8 mouse cellular contexts compared by ENCODE assay signal in genomic region chr5:30815120-30815465, GRCm38 (mm10). TPM values are rescaled to one million over a fixed set of nuclear protein-coding genes. Genes with fewer than 3 reads are reported as not detected.
DNase-seq lines count a peak whose midpoint lies in the region; ATAC-seq and TF ChIP-seq lines count a peak whose summit lies in the region.

No protein-coding gene starts in this region.

- DNase-seq in heart, adult 8-10 months (ENCODE audit: low spot score), result no peak
- DNase-seq in G1E (ENCODE audit: low spot score), result no peak
- DNase-seq in liver, postnatal 0 days, result no peak
- DNase-seq in spleen, postnatal 10 days (ENCODE audit: low spot score in 2 of 2), result no peak
- no peak for DNase-seq in embryo, embryonic 11 days

- peak overlapping the region; percentile 87 for H3K4me3 ChIP-seq in heart, embryonic 13.5 days
- peak overlapping the region; percentile 38; the same call in 1 of the 2 replicates for H3K4me3 ChIP-seq in G1E (ENCODE audit: low read depth, low read length)
- peak overlapping the region; percentile 83 for H3K4me3 ChIP-seq in forebrain, embryonic 13.5 days
- H3K4me3 ChIP-seq in liver, postnatal 0 days (ENCODE audit: low read depth, low read length), result peak overlapping the region; percentile 72

- ATAC-seq in heart, embryonic 13.5 days (ENCODE audit: extremely low read depth, insufficient number of reproducible peaks, low FRiP score, low TSS enrichment), result no peak
- no peak for ATAC-seq in G1E (ENCODE audit: extremely low read depth, insufficient number of reproducible peaks, low FRiP score, poor library complexity, severe bottlenecking)
- 0 out of 2 replicates have a peak, but pooled peaks have one; percentile 1 for ATAC-seq in forebrain, embryonic 13.5 days
- ATAC-seq in liver, postnatal 0 days, result no peak; the same call in 1 of the 2 replicates
- ATAC-seq in megakaryocyte progenitor cell, adult 5-6 weeks (replicated peaks; ENCODE audit: poor library complexity), result no peak

- 4% methylated on average over 6 of the region's 7 CpGs for WGBS in heart, embryonic 13.5 days
- 0% methylated on average over 7 of the region's 7 CpGs for WGBS in forebrain, embryonic 13.5 days
- 16% methylated on average over 7 of the region's 7 CpGs for WGBS in liver, postnatal 0 days (ENCODE audit: insufficient replicate concordance)

- peak overlapping the region; percentile 85 for H3K4me2 ChIP-seq in heart, embryonic 13.5 days
- H3K4me2 ChIP-seq in forebrain, embryonic 13.5 days, result peak overlapping the region; percentile 91
- H3K4me2 ChIP-seq in liver, postnatal 0 days (ENCODE audit: low read depth, low read length), result peak overlapping the region; percentile 88

- peak overlapping the region; percentile 45; the same call in 1 of the 2 replicates for H3K27ac ChIP-seq in heart, embryonic 13.5 days (replicated peaks)
- peak overlapping the region; percentile 89 for H3K27ac ChIP-seq in forebrain, embryonic 13.5 days
- peak overlapping the region; percentile 44; the same call in 1 of the 2 replicates for H3K27ac ChIP-seq in liver, postnatal 0 days (ENCODE audit: low read depth)

- TF ChIP-seq EP300 in liver, postnatal 0 days (IDR thresholded peaks at IDR 0.05; ENCODE audit: low read depth), result no peak

- peaks cover 22% of the 10 kb centered on the region for H3K4me1 ChIP-seq in heart, embryonic 13.5 days
- H3K4me1 ChIP-seq in G1E (ENCODE audit: insufficient read depth, low read depth, low read length), result peaks cover 15% of the 10 kb centered on the region
- H3K4me1 ChIP-seq in forebrain, embryonic 13.5 days, result peaks cover 30% of the 10 kb centered on the region
- peaks cover 5% of the 10 kb centered on the region for H3K4me1 ChIP-seq in liver, postnatal 0 days (ENCODE audit: insufficient read depth)

- no peak for TF ChIP-seq CTCF in G1E (IDR thresholded peaks at IDR 0.05; ENCODE audit: low read depth, low read length)
- no peak for TF ChIP-seq CTCF in liver, postnatal 0 days (IDR thresholded peaks at IDR 0.05; ENCODE audit: low read depth)

- H3K27me3 ChIP-seq in heart, embryonic 13.5 days (replicated peaks), result peaks cover 35% of the 10 kb centered on the region
- peaks cover 65% of the 10 kb centered on the region for H3K27me3 ChIP-seq in G1E (ENCODE audit: insufficient read depth, low read length)
- H3K27me3 ChIP-seq in forebrain, embryonic 13.5 days, result no peaks in the 10 kb centered on the region
- H3K27me3 ChIP-seq in liver, postnatal 0 days (ENCODE audit: insufficient read depth, low read length), result peaks cover 26% of the 10 kb centered on the region

- peak overlapping the region; percentile 93 for H3K9ac ChIP-seq in heart, embryonic 13.5 days
- H3K9ac ChIP-seq in forebrain, embryonic 13.5 days, result peak overlapping the region; percentile 88
- H3K9ac ChIP-seq in liver, postnatal 0 days (replicated peaks), result peak overlapping the region; percentile 63

- H3K9me3 ChIP-seq in heart, embryonic 13.5 days, result no peaks in the 10 kb centered on the region
- H3K9me3 ChIP-seq in G1E (replicated peaks), result peaks cover 2% of the 10 kb centered on the region; the same call in 1 of the 2 replicates
- H3K9me3 ChIP-seq in forebrain, embryonic 13.5 days (replicated peaks), result no peaks in the 10 kb centered on the region
- H3K9me3 ChIP-seq in liver, postnatal 0 days (ENCODE audit: low read length), result no peaks in the 10 kb centered on the region

- peaks cover 2% of the 10 kb centered on the region; the same call in 1 of the 2 replicates for H3K36me3 ChIP-seq in heart, embryonic 13.5 days
- H3K36me3 ChIP-seq in G1E (replicated peaks), result no peaks in the 10 kb centered on the region
- no peaks in the 10 kb centered on the region for H3K36me3 ChIP-seq in forebrain, embryonic 13.5 days (ENCODE audit: poor library complexity, severe bottlenecking)
- no peaks in the 10 kb centered on the region for H3K36me3 ChIP-seq in liver, postnatal 0 days (replicated peaks; ENCODE audit: insufficient read depth, low read length)

RNA-seq across cellular contexts. Expression of gene Mapre3, which starts 0.7 kb away (rescaled TPM):
- polyA plus RNA-seq in heart, embryonic 13.5 days (2015; fragmentation: Nextera tagmentation; extraction: Ambion mirVana), result 16.1 and 16.4 TPM in 2 replicates
- 10 to 100 TPM; 43.1 to 48.3 (median 44.5) TPM for total RNA-seq in heart, adult 8-10 months (2022)
- total RNA-seq in G1E (2014; fragmentation: Nextera tagmentation) (not detected in 2 replicates), G1E (2017) (0.12 and 0.27 TPM in 2 replicates)
- polyA plus RNA-seq in G1E (2012), result not detected in 2 replicates
- 64.1 and 72.9 TPM in 2 replicates for polyA plus RNA-seq in forebrain, embryonic 13.5 days (2015; fragmentation: Nextera tagmentation; extraction: Ambion mirVana)
- 7.4 and 8.0 TPM in 2 replicates for polyA plus RNA-seq in liver, postnatal 0 days (2015; fragmentation: Nextera tagmentation; extraction: Ambion mirVana)
- 0.27 TPM in 1 of 2 replicates, not detected in the other for total RNA-seq in megakaryocyte progenitor cell, adult 5-6 weeks (2015)
- total RNA-seq in megakaryocyte progenitor cell, adult 5-6 weeks (2017), result not detected in 2 replicates

RNA-seq across cellular contexts. Expression of gene Tmem214, which starts 52.7 kb away (rescaled TPM):
- polyA plus RNA-seq in heart, embryonic 13.5 days (2015; fragmentation: Nextera tagmentation; extraction: Ambion mirVana), result 66.8 and 68.0 TPM in 2 replicates
- total RNA-seq in heart, adult 8-10 months (2022), result 10 to 100 TPM; 37.4 to 39.9 (median 38.4) TPM
- 17.9 and 36.0 TPM in 2 replicates for total RNA-seq in G1E (2014; fragmentation: Nextera tagmentation)
- 19.2 and 19.6 TPM in 2 replicates for total RNA-seq in G1E (2017)
- 21.5 and 26.7 TPM in 2 replicates for polyA plus RNA-seq in G1E (2012)
- polyA plus RNA-seq in forebrain, embryonic 13.5 days (2015; fragmentation: Nextera tagmentation; extraction: Ambion mirVana), result 44.0 and 46.8 TPM in 2 replicates
- 32.1 and 33.0 TPM in 2 replicates for polyA plus RNA-seq in liver, postnatal 0 days (2015; fragmentation: Nextera tagmentation; extraction: Ambion mirVana)
- 18.2 and 23.9 TPM in 2 replicates for total RNA-seq in megakaryocyte progenitor cell, adult 5-6 weeks (2015)
- 20.9 and 38.4 TPM in 2 replicates for total RNA-seq in megakaryocyte progenitor cell, adult 5-6 weeks (2017)
